Mouse (Mus musculus) intestine, embryonic 15.5 days (tissue): ENCODE measurements at regions not wholly inside any gene's neighbourhood (a gene's known extent, or its start where the extent isn't known, plus 50 kb on each side); places are given as distances from the start of the nearest gene placed in this dataset.

ENCODE experiments used
- ATAC-seq: fragments of 200-750 bp; cut with Nextera tagmentation; 2 replicates; pipeline ENCODE4 v1.8.0; 2017; ENCODE audit warnings: moderate TSS enrichment, moderate library complexity
- H3K27ac ChIP-seq: fragments of 300-500 bp; sonication (generic); 2 replicates; pipeline ENCODE4 v1.5.1; 2015; ENCODE audit warnings: mild to moderate bottlenecking, inconsistent platforms
- H3K27me3 ChIP-seq: fragments of 300-500 bp; sonication (generic); replicated peaks from 2 replicates; pipeline ENCODE4 v1.6.1; 2015; ENCODE audit warnings: inconsistent platforms
- H3K36me3 ChIP-seq: fragments of 300-500 bp; sonication (generic); 2 replicates; pipeline ENCODE4 v1.6.1; 2015; ENCODE audit warnings: inconsistent platforms
- H3K4me1 ChIP-seq: fragments of 300-500 bp; sonication (generic); replicated peaks from 2 replicates; pipeline ENCODE4 v1.6.1; 2015; ENCODE audit warnings: inconsistent platforms
- H3K4me2 ChIP-seq: fragments of 300-500 bp; sonication (generic); replicated peaks from 2 replicates; pipeline ENCODE4 v1.6.1; 2015; ENCODE audit warnings: mild to moderate bottlenecking, inconsistent platforms
- H3K4me3 ChIP-seq: fragments of 300-500 bp; sonication (generic); replicated peaks from 2 replicates; pipeline ENCODE4 v1.5.1; 2015; ENCODE audit warnings: inconsistent platforms
- H3K9ac ChIP-seq: fragments of 300-500 bp; sonication (generic); 2 replicates; pipeline ENCODE4 v1.6.1; 2015; ENCODE audit warnings: inconsistent platforms
- H3K9me3 ChIP-seq: fragments of 300-500 bp; sonication (generic); 2 replicates; pipeline ENCODE4 v1.6.1; 2016; ENCODE audit warnings: inconsistent platforms
- WGBS: fragments of 180-500 bp; shearing (Covaris S2); methylation state at CpG from one replicate; pipeline ENCODE4 v1.1.7; 2015; 5-methylcytosine and 5-hydroxymethylcytosine counted together

DNA sequence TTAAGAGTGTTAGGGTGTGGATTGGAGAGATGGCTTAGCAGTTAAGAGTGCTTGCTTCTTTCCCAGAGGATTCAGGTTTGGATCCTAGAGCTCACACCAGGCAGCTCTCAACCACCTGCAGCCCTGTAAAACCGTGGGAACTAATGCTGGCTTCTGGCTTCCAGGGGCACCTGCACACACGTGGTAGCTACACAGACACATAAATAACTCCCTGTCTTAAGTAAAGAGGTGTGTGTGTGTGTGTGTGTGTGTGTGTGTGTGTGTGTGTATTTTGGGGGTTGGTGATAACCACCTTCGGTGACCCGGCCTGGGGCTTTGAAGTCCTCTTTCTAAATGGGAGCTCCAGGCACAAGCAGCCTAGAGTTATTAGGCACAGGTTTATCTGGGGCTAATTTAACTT, 72.5 kb upstream of the Haao start:
- H3K27ac ChIP-seq: no peak overlapping the region
- no peaks in the 10 kb centered on the region for H3K36me3 ChIP-seq
- peaks cover 31% of the 10 kb centered on the region for H3K4me1 ChIP-seq
- H3K4me3 ChIP-seq: no peak overlapping the region
- H3K4me2 ChIP-seq: no peak overlapping the region
- WGBS: 30% methylated on average over 4 of the region's 4 CpGs
- no peak overlapping the region for H3K9ac ChIP-seq
- no peaks in the 10 kb centered on the region for H3K9me3 ChIP-seq
- H3K27me3 ChIP-seq: no peaks in the 10 kb centered on the region
- no peak for ATAC-seq

DNA sequence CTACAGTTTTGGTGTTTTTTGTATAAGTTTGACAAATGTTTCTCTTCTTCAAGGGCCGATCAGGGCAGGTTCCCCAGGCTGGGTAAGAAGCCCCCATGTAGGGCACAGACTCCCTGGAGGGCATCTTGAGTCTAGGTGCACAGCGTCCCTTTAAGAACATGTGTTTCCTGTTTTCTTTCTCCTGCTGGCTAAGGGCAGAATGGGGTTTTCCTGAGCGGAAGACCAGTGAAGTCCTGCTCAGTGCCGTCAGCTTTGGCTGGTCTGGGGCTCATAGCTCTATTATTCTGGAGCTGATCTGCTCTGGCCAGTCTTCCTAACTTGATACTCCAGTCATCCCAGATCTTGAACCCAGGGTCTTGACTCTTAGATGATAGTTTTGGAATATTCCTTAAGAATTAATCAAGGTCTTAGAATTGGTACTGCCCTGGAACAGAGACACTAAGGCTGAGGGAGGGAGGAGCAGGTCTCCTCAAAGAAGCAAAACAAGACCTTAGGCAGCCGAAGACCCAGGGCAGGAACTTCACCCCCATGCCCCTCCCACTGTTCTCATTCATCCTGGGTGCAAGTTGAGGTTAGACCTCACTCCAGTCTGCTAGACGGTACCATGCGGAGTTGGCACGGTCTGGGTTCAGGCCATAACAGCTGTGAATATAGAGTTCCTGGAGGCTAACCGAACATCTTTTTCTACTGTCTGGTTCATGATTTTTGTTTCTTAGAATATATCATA, 70.8 kb upstream of the Haao start:
- WGBS: 63% methylated on average over 9 of the region's 9 CpGs
- no peaks in the 10 kb centered on the region for H3K36me3 ChIP-seq
- H3K9me3 ChIP-seq: no peaks in the 10 kb centered on the region
- H3K9ac ChIP-seq: no peak overlapping the region
- peaks cover 35% of the 10 kb centered on the region for H3K4me1 ChIP-seq
- no peak for ATAC-seq
- 0 out of 2 replicates have a peak overlapping the region, but pooled peaks have one; percentile 33 for H3K27ac ChIP-seq
- H3K4me2 ChIP-seq: no peak overlapping the region
- H3K4me3 ChIP-seq: no peak overlapping the region
- H3K27me3 ChIP-seq: no peaks in the 10 kb centered on the region

DNA sequence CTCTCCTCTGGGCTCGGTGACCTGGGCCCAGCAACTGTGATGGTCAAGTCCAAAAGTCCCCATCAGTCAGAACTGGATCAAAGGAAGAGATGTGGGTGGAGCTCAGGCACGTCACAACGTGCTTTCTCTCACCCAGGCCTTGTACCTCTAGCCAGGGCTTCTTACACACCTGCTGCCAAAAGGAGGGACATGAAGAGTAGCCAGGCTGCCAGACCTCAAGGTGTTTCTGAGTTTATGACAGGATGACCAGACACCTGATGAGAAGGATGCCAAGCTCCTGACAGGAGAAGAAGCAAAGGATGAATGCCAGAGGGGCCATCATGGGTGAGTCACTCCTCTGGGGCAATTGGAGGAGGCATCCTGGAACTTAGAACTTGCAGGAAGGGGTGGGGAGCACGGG, 70.0 kb upstream of the Haao start:
- H3K36me3 ChIP-seq: no peaks in the 10 kb centered on the region
- H3K9me3 ChIP-seq: no peaks in the 10 kb centered on the region
- no peak overlapping the region; the same call in 1 of the 2 replicates for H3K27ac ChIP-seq
- no peak overlapping the region for H3K4me2 ChIP-seq
- H3K27me3 ChIP-seq: no peaks in the 10 kb centered on the region
- no peak overlapping the region for H3K9ac ChIP-seq
- H3K4me3 ChIP-seq: no peak overlapping the region
- H3K4me1 ChIP-seq: peaks cover 36% of the 10 kb centered on the region
- 65% methylated on average over 4 of the region's 4 CpGs for WGBS
- no peak for ATAC-seq

DNA sequence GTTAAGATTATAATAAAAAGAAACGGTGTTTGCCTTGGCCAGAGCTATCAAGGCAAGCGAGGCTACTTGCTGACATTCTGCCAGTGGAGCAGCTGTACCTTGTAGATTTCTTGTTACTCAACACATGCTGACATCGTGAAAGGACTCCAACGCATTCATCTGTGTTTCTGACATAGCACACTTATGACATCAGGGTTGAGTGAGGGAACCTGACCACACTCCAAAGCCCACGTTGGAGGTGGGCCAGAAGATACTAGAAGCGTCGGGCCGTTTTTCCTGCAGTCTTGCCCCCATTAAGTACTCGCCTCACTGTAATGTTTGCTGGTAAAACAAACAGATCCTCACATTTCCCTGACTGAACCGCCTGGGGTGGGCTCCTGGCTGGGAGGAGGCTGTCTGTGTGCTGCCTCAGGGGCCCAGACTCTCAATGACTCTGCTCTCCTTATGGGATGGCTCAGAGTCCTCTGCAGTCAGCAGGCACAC, 69.0 kb upstream of the Haao start:
- Histone ChIP-seq H3K4me2 (no peak overlapping the region), H3K27ac (peak overlapping the region; percentile 77), H3K9me3 (no peaks in the 10 kb centered on the region), H3K27me3 (no peaks in the 10 kb centered on the region), H3K4me1 (peaks cover 36% of the 10 kb centered on the region), H3K4me3 (no peak overlapping the region), H3K9ac (no peak overlapping the region), H3K36me3 (no peaks in the 10 kb centered on the region)
- peak; percentile 80 for ATAC-seq
- WGBS: 17% methylated on average over 10 of the region's 10 CpGs

DNA sequence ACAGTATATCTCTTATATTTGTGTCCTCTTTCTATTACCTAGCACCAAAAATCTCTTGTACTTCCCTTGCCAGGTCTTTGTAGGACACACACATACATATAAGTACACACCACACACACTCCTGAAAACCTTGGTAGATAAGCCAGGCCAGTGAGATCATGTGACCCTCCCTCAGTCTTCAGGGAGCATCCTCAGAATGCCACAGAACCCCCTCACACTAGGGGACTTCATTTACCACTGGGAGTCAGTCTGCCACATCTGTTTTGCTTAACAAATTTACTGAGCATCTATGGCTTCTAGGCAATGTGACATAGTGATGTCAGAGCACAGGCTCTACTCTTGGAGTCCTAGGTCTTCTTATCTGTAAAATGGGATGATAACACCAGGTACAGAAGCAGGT, 67.3 kb upstream of the Haao start:
- Histone ChIP-seq H3K4me3 (no peak overlapping the region), H3K36me3 (no peaks in the 10 kb centered on the region), H3K27ac (no peak overlapping the region), H3K9me3 (no peaks in the 10 kb centered on the region), H3K27me3 (no peaks in the 10 kb centered on the region), H3K4me2 (no peak overlapping the region), H3K4me1 (peaks cover 29% of the 10 kb centered on the region), H3K9ac (no peak overlapping the region)
- no peak for ATAC-seq

DNA sequence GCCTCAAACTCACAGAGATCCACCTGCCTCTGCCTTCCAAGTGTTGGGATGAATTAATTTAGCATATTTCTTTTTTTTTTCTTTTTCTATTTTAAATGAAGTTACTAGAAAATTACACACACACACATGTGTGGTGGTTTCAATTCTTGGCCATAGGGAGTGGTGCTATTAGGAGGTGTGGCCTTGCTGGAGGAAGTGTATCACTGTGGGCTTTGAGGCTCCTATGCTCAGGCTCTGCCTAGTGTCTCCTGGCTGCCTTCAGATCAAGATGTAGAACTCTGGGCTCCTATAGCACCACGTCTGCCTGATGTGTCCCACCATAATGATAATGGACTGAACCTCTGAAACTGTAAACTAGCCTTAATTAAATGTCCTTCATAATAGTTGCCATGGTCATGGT, 66.8 kb upstream of the Haao start:
- Histone ChIP-seq H3K9ac (no peak overlapping the region), H3K9me3 (no peaks in the 10 kb centered on the region), H3K4me1 (peaks cover 28% of the 10 kb centered on the region), H3K4me3 (no peak overlapping the region), H3K27ac (no peak overlapping the region), H3K36me3 (no peaks in the 10 kb centered on the region), H3K4me2 (no peak overlapping the region), H3K27me3 (no peaks in the 10 kb centered on the region)
- 76% methylated on average over 1 of the region's 1 CpGs for WGBS
- no peak for ATAC-seq

DNA sequence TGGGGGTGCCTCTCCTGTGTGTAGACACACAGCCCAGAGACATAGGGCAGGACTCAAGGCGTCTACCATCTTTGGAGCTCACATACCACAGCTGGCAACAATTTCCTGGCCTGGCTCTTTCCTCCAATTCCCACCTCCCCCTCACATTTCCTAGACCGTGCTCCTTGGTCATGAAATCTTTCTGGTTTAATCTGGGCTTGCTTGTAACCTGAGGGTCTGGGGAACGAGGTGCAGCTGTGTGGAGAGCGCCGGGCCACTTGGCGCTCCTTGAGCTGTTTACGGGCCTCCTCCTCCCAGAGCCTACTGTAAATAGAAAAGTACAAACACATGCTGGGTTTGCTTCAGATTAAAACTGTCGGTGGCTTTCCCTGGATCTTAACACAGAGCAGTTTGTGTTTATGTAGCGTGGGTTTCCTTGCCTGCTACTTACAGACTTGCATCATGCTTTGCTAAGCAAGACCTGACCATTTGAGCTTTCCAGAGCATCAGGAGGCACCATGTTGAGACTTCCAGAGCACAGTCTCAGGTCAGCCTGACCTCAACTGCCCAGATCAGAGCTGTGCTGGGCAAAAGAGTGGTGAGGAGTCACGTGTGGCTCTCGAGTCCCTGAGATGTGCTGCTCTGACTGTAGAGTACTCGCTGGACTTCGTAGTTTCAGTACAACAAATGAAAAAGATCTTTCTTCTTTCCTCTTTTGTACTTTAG, 66.1 kb upstream of the Haao start:
- Histone ChIP-seq H3K9me3 (no peaks in the 10 kb centered on the region), H3K9ac (no peak overlapping the region), H3K36me3 (no peaks in the 10 kb centered on the region), H3K27me3 (no peaks in the 10 kb centered on the region), H3K4me2 (no peak overlapping the region), H3K4me1 (peaks cover 28% of the 10 kb centered on the region), H3K27ac (peak overlapping the region; percentile 52; the same call in 1 of the 2 replicates), H3K4me3 (no peak overlapping the region)
- WGBS: 56% methylated on average over 13 of the region's 13 CpGs
- ATAC-seq: no peak

DNA sequence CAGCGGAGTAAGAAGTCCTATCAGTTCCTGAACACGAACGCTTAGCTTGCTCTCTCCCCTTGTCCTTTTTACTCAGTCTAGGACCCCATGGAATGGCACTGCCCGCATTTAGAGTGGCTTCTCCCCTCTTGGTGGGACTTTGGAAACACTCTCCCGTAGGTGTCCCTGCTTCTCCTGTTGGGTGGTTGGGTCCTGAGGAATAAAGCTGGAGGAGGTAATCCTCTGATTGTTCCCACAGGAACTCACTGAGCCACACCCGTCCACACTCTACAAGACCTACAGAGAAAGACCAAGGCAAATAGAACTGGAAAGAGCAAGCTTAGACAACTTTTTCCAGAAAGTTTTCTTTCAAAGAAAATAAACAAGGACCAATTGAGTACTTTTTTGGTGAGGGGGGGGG, 64.7 kb upstream of the Haao start:
- no peak overlapping the region for H3K27ac ChIP-seq
- 88% methylated on average over 6 of the region's 6 CpGs for WGBS
- H3K4me1 ChIP-seq: peaks cover 20% of the 10 kb centered on the region
- H3K27me3 ChIP-seq: no peaks in the 10 kb centered on the region
- no peaks in the 10 kb centered on the region for H3K9me3 ChIP-seq
- no peak overlapping the region for H3K4me3 ChIP-seq
- no peak overlapping the region for H3K4me2 ChIP-seq
- ATAC-seq: no peak
- no peaks in the 10 kb centered on the region for H3K36me3 ChIP-seq
- H3K9ac ChIP-seq: no peak overlapping the region

DNA sequence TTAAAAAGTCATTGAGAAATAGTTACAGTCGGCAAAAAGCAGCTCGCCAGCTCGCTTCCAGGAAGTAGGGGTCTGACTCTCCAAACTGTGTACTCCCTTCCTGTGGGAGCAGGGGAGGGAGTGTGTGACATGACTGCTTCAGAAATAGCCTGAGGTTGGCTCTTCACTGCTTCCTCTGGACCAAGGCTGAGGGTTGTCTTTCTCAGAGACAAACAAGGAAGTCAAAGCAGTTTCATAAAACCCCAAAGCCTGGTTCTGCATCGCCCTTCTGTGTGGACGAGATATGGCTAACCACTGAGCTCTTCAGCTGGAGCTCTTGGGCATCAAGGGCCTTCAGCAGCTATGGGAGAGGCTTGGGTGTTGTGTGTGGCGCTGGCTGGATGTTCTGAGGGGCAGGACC, 61.0 kb upstream of the Haao start:
- H3K27ac ChIP-seq: no peak overlapping the region
- no peak overlapping the region for H3K4me2 ChIP-seq
- peaks cover 4% of the 10 kb centered on the region for H3K4me1 ChIP-seq
- H3K36me3 ChIP-seq: no peaks in the 10 kb centered on the region
- no peaks in the 10 kb centered on the region for H3K27me3 ChIP-seq
- no peak for ATAC-seq
- H3K9me3 ChIP-seq: no peaks in the 10 kb centered on the region
- no peak overlapping the region for H3K4me3 ChIP-seq
- 86% methylated on average over 6 of the region's 6 CpGs for WGBS
- H3K9ac ChIP-seq: no peak overlapping the region

DNA sequence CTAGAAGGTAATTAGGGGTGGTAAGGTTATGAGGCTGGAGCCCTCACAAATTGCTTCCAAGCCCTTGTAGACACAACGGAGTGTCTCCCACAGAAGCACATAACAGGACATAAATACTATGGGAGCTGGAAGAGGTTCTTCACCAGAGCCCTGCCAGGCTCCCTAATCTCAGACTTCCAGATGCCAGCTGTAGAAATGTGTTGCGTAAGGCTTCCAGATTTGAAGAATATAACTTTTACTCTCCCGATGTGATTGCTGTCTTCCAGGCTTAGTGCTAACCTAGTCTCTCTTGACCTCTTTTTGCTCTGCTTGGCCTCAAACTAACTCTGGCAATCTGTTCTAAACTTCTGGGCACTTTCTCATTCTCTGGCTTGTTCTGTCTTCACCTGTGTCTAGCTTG, 59.8 kb upstream of the Haao start:
- Histone ChIP-seq H3K4me3 (no peak overlapping the region), H3K4me2 (no peak overlapping the region), H3K4me1 (0 out of 2 replicates have a peak, but pooled peaks cover 4% of the 10 kb centered on the region), H3K27me3 (no peaks in the 10 kb centered on the region), H3K9me3 (no peaks in the 10 kb centered on the region), H3K27ac (no peak overlapping the region), H3K9ac (no peak overlapping the region), H3K36me3 (no peaks in the 10 kb centered on the region)
- no peak for ATAC-seq
- 83% methylated on average over 3 of the region's 3 CpGs for WGBS

DNA sequence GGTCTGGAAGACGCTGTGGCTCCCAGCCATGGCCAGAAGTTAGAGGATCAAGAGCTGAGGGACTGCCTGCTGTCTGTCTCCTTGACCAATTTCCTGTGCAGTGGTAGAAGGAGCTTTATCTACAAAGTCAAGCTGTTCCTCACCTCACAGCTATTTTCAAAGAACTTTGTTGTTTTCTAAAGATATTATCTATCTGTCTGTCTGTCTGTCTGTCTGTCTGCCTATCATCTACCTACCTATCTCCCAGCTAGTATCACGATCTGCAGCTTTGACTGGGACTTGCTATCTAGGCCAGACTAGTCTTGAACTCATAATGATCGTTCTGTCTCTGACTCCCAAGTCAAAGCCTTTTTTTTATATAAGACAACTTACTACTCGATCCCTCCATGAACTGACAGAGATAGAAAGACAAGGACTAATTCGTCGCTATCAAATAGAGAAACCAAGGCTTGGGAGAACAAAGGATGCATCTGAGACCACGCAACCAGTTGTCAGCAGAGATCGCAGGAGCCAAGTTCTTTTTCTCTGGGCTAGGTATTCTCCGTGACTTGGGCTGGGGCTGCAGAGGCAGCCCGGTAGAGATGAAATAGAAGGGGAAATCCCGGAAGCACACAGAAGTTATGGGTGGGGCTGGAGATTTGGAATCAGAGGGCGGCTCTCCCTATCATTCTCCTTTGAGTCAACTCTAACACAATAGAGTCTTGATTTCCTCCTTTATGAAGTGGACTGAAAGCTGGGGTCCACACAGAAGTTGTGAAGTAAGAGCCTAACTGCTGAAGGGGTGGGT, 59.2 kb upstream of the Haao start:
- H3K4me2 ChIP-seq: no peak overlapping the region
- ATAC-seq: no peak
- no peak overlapping the region for H3K27ac ChIP-seq
- 79% methylated on average over 12 of the region's 12 CpGs for WGBS
- no peak overlapping the region for H3K9ac ChIP-seq
- H3K4me1 ChIP-seq: peaks cover 8% of the 10 kb centered on the region; the same call in 1 of the 2 replicates
- no peaks in the 10 kb centered on the region for H3K27me3 ChIP-seq
- no peaks in the 10 kb centered on the region for H3K9me3 ChIP-seq
- H3K4me3 ChIP-seq: no peak overlapping the region
- H3K36me3 ChIP-seq: no peaks in the 10 kb centered on the region

DNA sequence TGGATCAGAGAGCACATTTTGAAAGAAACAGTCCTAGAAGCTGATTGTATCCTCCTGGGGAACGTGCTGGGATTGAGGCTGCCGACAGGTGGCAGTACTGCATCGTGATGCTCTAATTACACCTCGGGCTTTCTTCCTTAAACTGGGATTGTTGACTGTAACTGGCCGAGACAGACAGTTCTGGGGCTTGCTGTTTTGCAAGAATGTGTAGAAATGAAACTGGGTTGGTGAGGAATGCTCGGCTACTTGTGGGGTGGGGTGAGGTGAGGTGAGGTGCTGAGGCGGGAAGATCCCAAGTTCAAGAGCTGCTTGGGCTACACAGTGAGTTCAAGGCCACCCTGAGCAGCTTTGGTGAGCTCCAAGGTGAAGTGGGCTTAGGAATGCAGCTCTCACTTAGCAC, 55.7 kb upstream of the Haao start:
- H3K4me3 ChIP-seq: no peak overlapping the region
- peaks cover 16% of the 10 kb centered on the region for H3K4me1 ChIP-seq
- H3K4me2 ChIP-seq: no peak overlapping the region; the same call in 1 of the 2 replicates
- no peaks in the 10 kb centered on the region for H3K9me3 ChIP-seq
- no peaks in the 10 kb centered on the region for H3K27me3 ChIP-seq
- peak overlapping the region; percentile 52; the same call in 1 of the 2 replicates for H3K27ac ChIP-seq
- WGBS: 3% methylated on average over 7 of the region's 7 CpGs
- ATAC-seq: peak; percentile 74
- H3K36me3 ChIP-seq: no peaks in the 10 kb centered on the region
- H3K9ac ChIP-seq: no peak overlapping the region
